Mouse (Mus musculus) kidney, embryonic 15.5 days (tissue): Measurements from ENCODE around the gene Grap2. TPM values are rescaled to one million over a fixed set of nuclear protein-coding genes. Genes with fewer than 3 reads are reported as not detected.

Experiments
- ATAC-seq: fragments of 200-750 bp; cut with Nextera tagmentation; replicated peaks from 2 replicates; pipeline ENCODE4 v1.8.0; 2017; ENCODE audit warnings: moderate TSS enrichment; ENCODE audit not compliant: low FRiP score
- H3K27ac ChIP-seq: fragments of 300-500 bp; sonication (generic); 2 replicates; pipeline ENCODE4 v1.5.1; 2015; ENCODE audit warnings: mild to moderate bottlenecking, inconsistent platforms
- H3K27me3 ChIP-seq: fragments of 300-500 bp; sonication (generic); 2 replicates; pipeline ENCODE4 v1.6.1; 2015; ENCODE audit warnings: inconsistent platforms
- H3K36me3 ChIP-seq: fragments of 300-500 bp; sonication (generic); 2 replicates; pipeline ENCODE4 v1.6.1; 2015; ENCODE audit warnings: inconsistent platforms
- H3K4me1 ChIP-seq: fragments of 300-500 bp; sonication (generic); 2 replicates; pipeline ENCODE4 v1.6.1; 2015; ENCODE audit warnings: inconsistent platforms
- H3K4me2 ChIP-seq: fragments of 300-500 bp; sonication (generic); 2 replicates; pipeline ENCODE4 v1.6.1; 2015; ENCODE audit warnings: moderate library complexity, mild to moderate bottlenecking, inconsistent platforms
- H3K4me3 ChIP-seq: fragments of 300-500 bp; sonication (generic); replicated peaks from 2 replicates; pipeline ENCODE4 v1.5.1; 2015; ENCODE audit warnings: mild to moderate bottlenecking, inconsistent platforms
- H3K9ac ChIP-seq: fragments of 300-500 bp; sonication (generic); 2 replicates; pipeline ENCODE4 v1.6.1; 2015; ENCODE audit warnings: mild to moderate bottlenecking, inconsistent platforms
- H3K9me3 ChIP-seq: fragments of 300-500 bp; sonication (generic); replicated peaks from 2 replicates; pipeline ENCODE4 v1.6.1; 2016; ENCODE audit warnings: inconsistent platforms
- WGBS: fragments of 180-500 bp; shearing (Covaris S2); methylation state at CpG from one replicate; pipeline ENCODE4 v1.1.7; 2015; ENCODE audit warnings: mixed read lengths; 5-methylcytosine and 5-hydroxymethylcytosine counted together
- polyA plus RNA-seq: library from polyadenylated mRNA; unstranded; fragments of >200 nt; fragmentation: Nextera tagmentation; extraction: Ambion mirVana; gene quantifications from 2 replicates; pipeline ENCODE4 v1.2.1, GENCODE M21; 2015

Gene Grap2
- polyA plus RNA-seq, 1 experiment from 2014 or later = 1.4 TPM

- Histone ChIP-seq H3K36me3 (no peaks in the 10 kb centered on the region), H3K27ac (peak overlapping the region; percentile 49; the same call in 1 of the 2 replicates), H3K9me3 (no peaks in the 10 kb centered on the region), H3K4me3 (no peak overlapping the region), H3K4me2 (no peak overlapping the region), H3K9ac (no peak overlapping the region), H3K27me3 (peaks cover 11% of the 10 kb centered on the region; the same call in 1 of the 2 replicates), H3K4me1 (peaks cover 51% of the 10 kb centered on the region)
- WGBS = 29% methylated on average over 7 of the region's 7 CpGs
- peak; percentile 55; the same call in 1 of the 2 replicates for ATAC-seq
Measured at GRCm38 (mm10) chr15:80680347-80681030, 108.1 kb downstream of the Grap2 start.

- Histone ChIP-seq H3K4me1 (peaks cover 59% of the 10 kb centered on the region), H3K27ac (peak overlapping the region; percentile 37; the same call in 1 of the 2 replicates), H3K27me3 (peaks cover 12% of the 10 kb centered on the region; the same call in 1 of the 2 replicates), H3K4me2 (no peak overlapping the region), H3K9ac (no peak overlapping the region), H3K9me3 (no peaks in the 10 kb centered on the region), H3K36me3 (no peaks in the 10 kb centered on the region), H3K4me3 (no peak overlapping the region)
- ATAC-seq = no peak
- 85% methylated on average over 4 of the region's 4 CpGs for WGBS
Measured at GRCm38 (mm10) chr15:80681466-80681881, 109.1 kb downstream of the Grap2 start.

GRCm38 (mm10) chr15:80682343-80682742, 109.9 kb downstream of the Grap2 start:
- WGBS = 86% methylated on average over 8 of the region's 8 CpGs
- Histone ChIP-seq H3K9me3 (no peaks in the 10 kb centered on the region), H3K27me3 (0 out of 2 replicates have a peak, but pooled peaks cover 15% of the 10 kb centered on the region), H3K4me2 (no peak overlapping the region), H3K4me3 (no peak overlapping the region), H3K4me1 (peaks cover 59% of the 10 kb centered on the region), H3K36me3 (no peaks in the 10 kb centered on the region), H3K9ac (no peak overlapping the region), H3K27ac (peak overlapping the region; percentile 11; the same call in 1 of the 2 replicates)
- no peak for ATAC-seq

GRCm38 (mm10) chr15:80683151-80683550, 110.8 kb downstream of the Grap2 start:
- 0 out of 2 replicates have a peak, but pooled peaks have one; percentile 9 for ATAC-seq
- Histone ChIP-seq H3K4me2 (no peak overlapping the region), H3K27ac (peak overlapping the region; percentile 11), H3K36me3 (no peaks in the 10 kb centered on the region), H3K9ac (no peak overlapping the region), H3K4me1 (peaks cover 59% of the 10 kb centered on the region), H3K4me3 (no peak overlapping the region), H3K9me3 (no peaks in the 10 kb centered on the region), H3K27me3 (peaks cover 10% of the 10 kb centered on the region; the same call in 1 of the 2 replicates)
- 79% methylated on average over 6 of the region's 6 CpGs for WGBS

GRCm38 (mm10) chr15:80683990-80684389, 111.6 kb downstream of the Grap2 start:
- no peak overlapping the region for H3K4me2 ChIP-seq
- no peaks in the 10 kb centered on the region for H3K36me3 ChIP-seq
- WGBS = 57% methylated on average over 3 of the region's 3 CpGs
- H3K9ac ChIP-seq = no peak overlapping the region
- peak overlapping the region; percentile 11; the same call in 1 of the 2 replicates for H3K27ac ChIP-seq
- no peak for ATAC-seq
- peaks cover 10% of the 10 kb centered on the region; the same call in 1 of the 2 replicates for H3K27me3 ChIP-seq
- H3K4me1 ChIP-seq = peaks cover 59% of the 10 kb centered on the region
- no peak overlapping the region for H3K4me3 ChIP-seq
- no peaks in the 10 kb centered on the region for H3K9me3 ChIP-seq

- Histone ChIP-seq H3K4me3 (no peak overlapping the region), H3K36me3 (no peaks in the 10 kb centered on the region), H3K27me3 (peaks cover 10% of the 10 kb centered on the region; the same call in 1 of the 2 replicates), H3K4me2 (no peak overlapping the region), H3K4me1 (peaks cover 49% of the 10 kb centered on the region), H3K9me3 (no peaks in the 10 kb centered on the region), H3K27ac (no peak overlapping the region), H3K9ac (no peak overlapping the region)
- ATAC-seq = peak; percentile 6
- 14% methylated on average over 8 of the region's 8 CpGs for WGBS
Measured at GRCm38 (mm10) chr15:80684786-80685602, 112.6 kb downstream of the Grap2 start.

GRCm38 (mm10) chr15:80685603-80685895, 113.2 kb downstream of the Grap2 start:
- Histone ChIP-seq H3K4me2 (no peak overlapping the region), H3K27ac (no peak overlapping the region), H3K9ac (no peak overlapping the region), H3K4me1 (peaks cover 43% of the 10 kb centered on the region), H3K9me3 (no peaks in the 10 kb centered on the region), H3K36me3 (no peaks in the 10 kb centered on the region), H3K4me3 (no peak overlapping the region), H3K27me3 (peaks cover 10% of the 10 kb centered on the region; the same call in 1 of the 2 replicates)
- peak; percentile 71; the same call in 1 of the 2 replicates for ATAC-seq
- WGBS = 12% methylated on average over 7 of the region's 7 CpGs

- Histone ChIP-seq H3K36me3 (no peaks in the 10 kb centered on the region), H3K27me3 (peaks cover 22% of the 10 kb centered on the region), H3K4me2 (no peak overlapping the region), H3K9me3 (no peaks in the 10 kb centered on the region), H3K9ac (no peak overlapping the region), H3K4me3 (no peak overlapping the region), H3K4me1 (peaks cover 24% of the 10 kb centered on the region), H3K27ac (no peak overlapping the region)
- 62% methylated on average over 7 of the region's 7 CpGs for WGBS
- ATAC-seq = no peak
Measured at GRCm38 (mm10) chr15:80688536-80688935, 116.1 kb downstream of the Grap2 start.

GRCm38 (mm10) chr15:80693492-80693891, 121.1 kb downstream of the Grap2 start:
- no peaks in the 10 kb centered on the region for H3K36me3 ChIP-seq
- H3K27me3 ChIP-seq = peaks cover 16% of the 10 kb centered on the region
- no peak for ATAC-seq
- H3K4me1 ChIP-seq = peaks cover 17% of the 10 kb centered on the region
- 64% methylated on average over 3 of the region's 3 CpGs for WGBS
- no peak overlapping the region for H3K4me3 ChIP-seq
- no peaks in the 10 kb centered on the region for H3K9me3 ChIP-seq
- H3K27ac ChIP-seq = no peak overlapping the region
- no peak overlapping the region for H3K4me2 ChIP-seq
- H3K9ac ChIP-seq = no peak overlapping the region

- peaks cover 17% of the 10 kb centered on the region for H3K4me1 ChIP-seq
- 28% methylated on average over 11 of the region's 11 CpGs for WGBS
- no peaks in the 10 kb centered on the region for H3K36me3 ChIP-seq
- no peak overlapping the region for H3K4me2 ChIP-seq
- peaks cover 16% of the 10 kb centered on the region for H3K27me3 ChIP-seq
- H3K9me3 ChIP-seq = no peaks in the 10 kb centered on the region
- H3K27ac ChIP-seq = no peak overlapping the region
- no peak overlapping the region for H3K4me3 ChIP-seq
- no peak for ATAC-seq
- H3K9ac ChIP-seq = no peak overlapping the region
Measured at GRCm38 (mm10) chr15:80694125-80694910, 121.9 kb downstream of the Grap2 start.

GRCm38 (mm10) chr15:80697564-80697963, 125.2 kb downstream of the Grap2 start:
- Histone ChIP-seq H3K4me1 (peaks cover 17% of the 10 kb centered on the region), H3K9ac (no peak overlapping the region), H3K9me3 (no peaks in the 10 kb centered on the region), H3K27me3 (peaks cover 10% of the 10 kb centered on the region), H3K4me3 (no peak overlapping the region), H3K4me2 (no peak overlapping the region), H3K36me3 (no peaks in the 10 kb centered on the region), H3K27ac (peak overlapping the region; percentile 37; the same call in 1 of the 2 replicates)
- peak; percentile 30; the same call in 1 of the 2 replicates for ATAC-seq
- WGBS = 12% methylated on average over 5 of the region's 5 CpGs
